Mouse (Mus musculus): ENCODE results near the gene Sae1. TPM values are rescaled to one million over a fixed set of nuclear protein-coding genes. Genes with fewer than 3 reads are reported as not detected.

The Sae1 gene
- polyA plus RNA-seq, 1 experiment from 2014 or later, result 434 TPM

DNA sequence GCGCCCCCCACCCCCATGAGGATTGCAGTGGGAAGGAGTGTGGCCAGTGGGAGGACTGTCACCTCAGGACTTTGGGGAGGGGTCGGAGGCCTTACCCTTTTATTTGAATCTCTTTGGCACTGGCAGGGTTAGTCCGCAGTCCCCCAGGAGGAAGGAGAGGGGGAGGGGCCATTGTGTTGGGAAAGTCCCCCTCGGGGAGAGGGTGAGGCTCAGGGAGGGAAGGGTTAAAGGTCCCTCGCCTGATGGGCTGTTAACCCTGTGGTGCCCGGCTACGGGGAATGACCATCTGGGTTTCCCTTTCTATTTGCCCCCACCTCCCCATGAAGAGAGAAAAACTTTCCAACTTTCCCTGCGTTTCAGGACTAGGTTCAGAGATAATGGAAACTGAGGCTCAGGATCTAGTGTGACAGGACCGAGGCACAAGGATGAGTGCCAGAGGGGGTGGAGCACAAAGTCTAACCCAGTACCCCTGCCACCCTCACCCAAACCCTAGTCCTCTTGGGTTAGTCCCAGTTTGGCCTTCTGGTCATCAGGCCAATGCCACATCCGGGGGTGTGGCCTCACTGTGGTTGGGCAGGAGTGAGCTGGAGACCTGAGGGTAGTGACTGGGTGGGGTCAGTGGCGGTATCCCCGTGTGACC is 74.8 kb downstream of the Sae1 start:
- peak overlapping the region; percentile 89 for H3K9ac ChIP-seq (ENCODE audit: low read length)
- peak; percentile 19; the same call in 1 of the 2 replicates for ATAC-seq (ENCODE audit: insufficient number of reproducible peaks, low FRiP score, low TSS enrichment, low read depth)
- H3K4me1 ChIP-seq (ENCODE audit: control insufficient read depth, insufficient read depth, low read length), result peaks cover 34% of the 10 kb centered on the region

GRCm38 (mm10) chr7:16312011-16312671 is 75.5 kb downstream of the Sae1 start:
- no peaks in the 10 kb centered on the region; the same call in 1 of the 2 replicates for H3K9me3 ChIP-seq (ENCODE audit: control insufficient read depth, low read length)
- ATAC-seq (ENCODE audit: insufficient number of reproducible peaks, low FRiP score, low TSS enrichment, low read depth), result no peak
- peak overlapping the region; percentile 74 for H3K27ac ChIP-seq (replicated peaks; ENCODE audit: low read depth, low read length)
- peak overlapping the region; percentile 89 for H3K9ac ChIP-seq (ENCODE audit: low read length)
- no peaks in the 10 kb centered on the region for H3K36me3 ChIP-seq (ENCODE audit: control insufficient read depth, insufficient read depth, low read length)
- peaks cover 34% of the 10 kb centered on the region for H3K4me1 ChIP-seq (ENCODE audit: control insufficient read depth, insufficient read depth, low read length)
- no peaks in the 10 kb centered on the region for H3K27me3 ChIP-seq (ENCODE audit: control insufficient read depth, insufficient read depth, low read length)
- peak overlapping the region; percentile 98 for H3K4me2 ChIP-seq (ENCODE audit: low read depth, severe bottlenecking)
- WGBS, result 0% methylated on average over 48 of the region's 49 CpGs
- H3K4me3 ChIP-seq (ENCODE audit: low read depth, low read length), result peak overlapping the region; percentile 69
- peak; percentile 67 for DNase-seq (ENCODE audit: low spot score)

More for the DNA sequence above, 74.8 kb downstream of the Sae1 start:
- DNase-seq (ENCODE audit: low spot score), result peak; percentile 85
- Histone ChIP-seq H3K36me3 (ENCODE audit: control insufficient read depth, insufficient read depth, low read length) (no peaks in the 10 kb centered on the region), H3K27me3 (ENCODE audit: control insufficient read depth, insufficient read depth, low read length) (no peaks in the 10 kb centered on the region), H3K4me3 (ENCODE audit: low read depth, low read length) (peak overlapping the region; percentile 69), H3K4me2 (ENCODE audit: low read depth, severe bottlenecking) (peak overlapping the region; percentile 98), H3K9me3 (ENCODE audit: control insufficient read depth, low read length) (no peaks in the 10 kb centered on the region; the same call in 1 of the 2 replicates), H3K27ac (replicated peaks; ENCODE audit: low read depth, low read length) (peak overlapping the region; percentile 74)
- 0% methylated on average over 12 of the region's 12 CpGs for WGBS

DNA sequence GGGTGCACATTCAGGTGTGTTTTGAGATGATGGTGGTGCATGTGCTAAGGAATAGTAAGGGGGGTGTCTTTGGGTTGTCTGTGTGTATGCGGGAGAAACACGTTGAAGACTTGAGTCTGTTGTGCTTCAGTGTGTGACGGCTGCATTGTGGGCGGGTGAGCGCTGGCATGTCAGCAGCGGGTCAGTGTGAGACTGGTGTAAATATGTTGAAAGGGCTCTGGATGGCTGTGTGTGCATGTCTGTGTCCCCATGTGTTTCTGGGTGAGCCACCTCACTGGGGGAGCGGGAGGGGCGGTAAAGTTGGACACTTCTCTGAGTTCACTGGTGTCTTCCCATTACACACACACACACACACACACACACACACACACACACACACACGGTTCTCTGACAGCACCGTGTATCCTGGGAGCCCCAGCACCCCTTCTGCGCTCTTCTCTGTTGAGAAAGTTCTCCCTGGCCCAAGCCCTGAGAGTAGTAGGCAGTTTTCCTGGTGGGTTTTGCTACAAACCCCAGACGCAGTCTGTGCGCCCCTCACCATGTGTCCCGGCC is 76.1 kb downstream of the Sae1 start:
- Histone ChIP-seq H3K9me3 (ENCODE audit: control insufficient read depth, low read length) (no peaks in the 10 kb centered on the region; the same call in 1 of the 2 replicates), H3K9ac (ENCODE audit: low read length) (peak overlapping the region; percentile 89), H3K4me3 (ENCODE audit: low read depth, low read length) (peak overlapping the region; percentile 69), H3K36me3 (ENCODE audit: control insufficient read depth, insufficient read depth, low read length) (no peaks in the 10 kb centered on the region), H3K4me2 (ENCODE audit: low read depth, severe bottlenecking) (peak overlapping the region; percentile 98), H3K27me3 (ENCODE audit: control insufficient read depth, insufficient read depth, low read length) (no peaks in the 10 kb centered on the region), H3K4me1 (ENCODE audit: control insufficient read depth, insufficient read depth, low read length) (peaks cover 34% of the 10 kb centered on the region), H3K27ac (replicated peaks; ENCODE audit: low read depth, low read length) (peak overlapping the region; percentile 74; the same call in 1 of the 2 replicates)
- ATAC-seq (ENCODE audit: insufficient number of reproducible peaks, low FRiP score, low TSS enrichment, low read depth) (no peak), DNase-seq (ENCODE audit: low spot score) (peak; percentile 41)
- WGBS, result 1% methylated on average over 14 of the region's 14 CpGs

GRCm38 (mm10) chr7:16310521-16311452 is 76.8 kb downstream of the Sae1 start:
- peak overlapping the region; percentile 65 for H3K4me3 ChIP-seq (ENCODE audit: low read depth, low read length)
- H3K27ac ChIP-seq (replicated peaks; ENCODE audit: low read depth, low read length), result no peak overlapping the region; the same call in 1 of the 2 replicates
- no peaks in the 10 kb centered on the region for H3K36me3 ChIP-seq (ENCODE audit: control insufficient read depth, insufficient read depth, low read length)
- no peaks in the 10 kb centered on the region for H3K27me3 ChIP-seq (ENCODE audit: control insufficient read depth, insufficient read depth, low read length)
- peak overlapping the region; percentile 98 for H3K4me2 ChIP-seq (ENCODE audit: low read depth, severe bottlenecking)
- 1% methylated on average over 30 of the region's 31 CpGs for WGBS
- H3K4me1 ChIP-seq (ENCODE audit: control insufficient read depth, insufficient read depth, low read length), result peaks cover 34% of the 10 kb centered on the region
- H3K9me3 ChIP-seq (ENCODE audit: control insufficient read depth, low read length), result no peaks in the 10 kb centered on the region; the same call in 1 of the 2 replicates
- ATAC-seq (ENCODE audit: insufficient number of reproducible peaks, low FRiP score, low TSS enrichment, low read depth) (no peak), DNase-seq (ENCODE audit: low spot score) (no peak)
- H3K9ac ChIP-seq (ENCODE audit: low read length), result peak overlapping the region; percentile 45; the same call in 1 of the 2 replicates

GRCm38 (mm10) chr7:16310020-16310520 is 77.5 kb downstream of the Sae1 start:
- no peaks in the 10 kb centered on the region for H3K36me3 ChIP-seq (ENCODE audit: control insufficient read depth, insufficient read depth, low read length)
- peaks cover 34% of the 10 kb centered on the region for H3K4me1 ChIP-seq (ENCODE audit: control insufficient read depth, insufficient read depth, low read length)
- ATAC-seq (ENCODE audit: insufficient number of reproducible peaks, low FRiP score, low TSS enrichment, low read depth) (no peak), DNase-seq (ENCODE audit: low spot score) (peak; percentile 88)
- H3K4me3 ChIP-seq (ENCODE audit: low read depth, low read length), result peak overlapping the region; percentile 65
- peak overlapping the region; percentile 45 for H3K9ac ChIP-seq (ENCODE audit: low read length)
- no peaks in the 10 kb centered on the region for H3K27me3 ChIP-seq (ENCODE audit: control insufficient read depth, insufficient read depth, low read length)
- peak overlapping the region; percentile 98 for H3K4me2 ChIP-seq (ENCODE audit: low read depth, severe bottlenecking)
- H3K9me3 ChIP-seq (ENCODE audit: control insufficient read depth, low read length), result no peaks in the 10 kb centered on the region; the same call in 1 of the 2 replicates
- under 1% methylated on average over 49 of the region's 56 CpGs for whole genome bisulfite sequencing
- H3K27ac ChIP-seq (replicated peaks; ENCODE audit: low read depth, low read length), result no peak overlapping the region; the same call in 1 of the 2 replicates

DNA sequence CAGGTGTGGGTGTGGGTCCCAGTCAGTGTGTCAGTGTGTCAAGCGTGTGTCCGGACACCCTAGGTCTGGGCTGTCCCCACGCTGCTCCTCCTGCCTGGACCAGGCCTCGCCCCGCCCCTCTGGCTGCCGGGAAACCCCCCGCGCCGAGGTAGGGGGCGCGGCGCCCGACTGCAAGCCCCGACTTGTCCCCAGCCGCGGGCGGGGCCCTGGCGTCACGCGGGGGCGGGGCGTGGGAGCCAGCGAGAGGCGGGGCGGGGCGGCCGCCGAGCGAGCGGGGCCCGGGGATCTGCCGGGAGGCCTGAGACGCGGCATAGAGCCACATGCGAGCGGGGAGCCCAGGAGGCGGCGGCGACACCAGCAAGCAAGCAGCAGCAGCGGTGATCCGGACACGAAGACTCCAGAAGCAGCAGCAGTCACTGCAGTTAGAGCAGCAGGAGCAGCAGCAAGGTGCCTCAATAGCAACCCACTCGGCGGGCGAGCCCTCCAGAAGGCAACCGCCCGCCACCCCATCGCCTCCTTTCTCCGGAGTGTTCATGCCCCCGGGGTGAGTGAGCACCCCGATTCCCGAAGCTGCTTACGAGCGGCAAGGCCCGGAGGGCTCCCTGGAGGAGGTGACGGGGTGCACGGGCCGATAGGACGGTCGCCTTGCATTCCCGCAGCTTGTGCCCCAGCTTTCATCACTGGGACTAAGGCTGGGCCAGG is 78.1 kb downstream of the Sae1 start:
- Histone ChIP-seq H3K9me3 (ENCODE audit: control insufficient read depth, low read length) (no peaks in the 10 kb centered on the region; the same call in 1 of the 2 replicates), H3K36me3 (ENCODE audit: control insufficient read depth, insufficient read depth, low read length) (no peaks in the 10 kb centered on the region), H3K4me3 (ENCODE audit: low read depth, low read length) (peak overlapping the region; percentile 65), H3K9ac (ENCODE audit: low read length) (peak overlapping the region; percentile 45; the same call in 1 of the 2 replicates), H3K27ac (replicated peaks; ENCODE audit: low read depth, low read length) (no peak overlapping the region), H3K4me2 (ENCODE audit: low read depth, severe bottlenecking) (peak overlapping the region; percentile 98), H3K27me3 (ENCODE audit: control insufficient read depth, insufficient read depth, low read length) (no peaks in the 10 kb centered on the region), H3K4me1 (ENCODE audit: control insufficient read depth, insufficient read depth, low read length) (peaks cover 34% of the 10 kb centered on the region)
- DNase-seq (ENCODE audit: low spot score) (peak; percentile 86), ATAC-seq (ENCODE audit: insufficient number of reproducible peaks, low FRiP score, low TSS enrichment, low read depth) (peak; percentile 36; the same call in 1 of the 2 replicates)
- WGBS, result 1% methylated on average over 58 of the region's 61 CpGs

GRCm38 (mm10) chr7:16308555-16309317 is 78.9 kb downstream of the Sae1 start:
- Histone ChIP-seq H3K4me3 (ENCODE audit: low read depth, low read length) (peak overlapping the region; percentile 65), H3K4me2 (ENCODE audit: low read depth, severe bottlenecking) (peak overlapping the region; percentile 98), H3K9ac (ENCODE audit: low read length) (no peak overlapping the region; the same call in 1 of the 2 replicates), H3K27me3 (ENCODE audit: control insufficient read depth, insufficient read depth, low read length) (no peaks in the 10 kb centered on the region), H3K36me3 (ENCODE audit: control insufficient read depth, insufficient read depth, low read length) (no peaks in the 10 kb centered on the region), H3K27ac (replicated peaks; ENCODE audit: low read depth, low read length) (no peak overlapping the region), H3K4me1 (ENCODE audit: control insufficient read depth, insufficient read depth, low read length) (peaks cover 30% of the 10 kb centered on the region), H3K9me3 (ENCODE audit: control insufficient read depth, low read length) (no peaks in the 10 kb centered on the region; the same call in 1 of the 2 replicates)
- DNase-seq (ENCODE audit: low spot score), result no peak
- no peak for ATAC-seq (ENCODE audit: insufficient number of reproducible peaks, low FRiP score, low TSS enrichment, low read depth)
- WGBS, result 43% methylated on average over 16 of the region's 16 CpGs

Measured in limb, embryonic 11.5 days (tissue).